Mouse (Mus musculus) cortical plate, adult 2 months (tissue): ENCODE measurements around the gene Rfc4.
"Not testable (repeated sequence)": the region's sequence is repeated elsewhere in the genome, so short reads cannot be mapped to it uniquely, and the experiment has no call there.

Experiments used
- CTCF ChIP-seq: fragments of 200-500 bp; IDR thresholded peaks from 2 replicates; pipeline ENCODE4 v1.5.1; 2011; ENCODE audit warnings: mild to moderate bottlenecking, control low read depth, low read length; ENCODE audit not compliant: insufficient read depth; ENCODE audit errors: extremely low read depth
- POLR2A ChIP-seq: fragments of 200-500 bp; IDR thresholded peaks from 2 replicates; pipeline ENCODE4 v1.6.1; 2011; ENCODE audit warnings: mild to moderate bottlenecking, low read length, control low read depth; ENCODE audit not compliant: insufficient read depth; ENCODE audit errors: extremely low read depth

DNA sequence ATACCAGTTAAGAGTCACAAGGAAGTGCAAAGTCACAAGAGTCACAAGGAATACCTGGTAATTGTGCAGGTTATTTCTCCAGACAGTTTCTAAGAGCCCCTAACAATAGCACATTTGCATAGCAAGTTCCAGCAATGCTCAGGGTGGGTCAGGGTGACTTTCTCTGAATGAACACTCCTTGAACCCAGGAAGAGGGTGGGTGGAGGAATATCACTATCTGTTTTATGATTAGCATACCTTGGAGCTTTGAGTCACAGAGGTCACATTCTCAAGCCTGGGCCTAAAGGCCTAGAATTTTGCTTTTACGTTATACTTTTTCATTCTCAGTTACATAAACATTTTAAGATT lies 29.5 kb downstream of the Rfc4 start:
- not testable (repeated sequence) for TF ChIP-seq CTCF, POLR2A
